Mouse (Mus musculus) MEL (cell line): ENCODE results near the gene Egf. TPM values are rescaled to one million over a fixed set of nuclear protein-coding genes. Genes with fewer than 3 reads are reported as not detected.
"Not testable (repeated sequence)": the region's sequence is repeated elsewhere in the genome, so short reads cannot be mapped to it uniquely, and the experiment has no call there.

Source experiments
- DNase-seq: peaks from one replicate; pipeline ENCODE4 v3.0.0; 2011; ENCODE audit warnings: low read depth, low spot score
- H3K27ac ChIP-seq: 2 replicates; pipeline ENCODE4 v1.5.1; 2012; ENCODE audit warnings: low read depth, mild to moderate bottlenecking, control low read depth, low read length, moderate library complexity; ENCODE audit not compliant: control insufficient read depth
- H3K27me3 ChIP-seq, 2 experiments: fragments of 150-350 bp in 1 of 2; sonication (generic) in 1 of 2; 2 replicates each; pipeline ENCODE4 v1.6.1; 2012; ENCODE audit warnings: low read length in 2 of 2, mild to moderate bottlenecking in 2 of 2, improper control_type of control experiment in 1 of 2, moderate library complexity in 1 of 2; ENCODE audit not compliant: insufficient read depth in 2 of 2, control insufficient read depth in 1 of 2
- H3K36me3 ChIP-seq, 2 experiments: 2 replicates each; pipeline ENCODE4 v1.6.1; 2012 to 2014; ENCODE audit warnings: low read length in 2 of 2, improper control_type of control experiment in 1 of 2, inconsistent platforms in 1 of 2, mild to moderate bottlenecking in 1 of 2; ENCODE audit not compliant: insufficient read depth in 2 of 2, control insufficient read depth in 1 of 2
- H3K4me1 ChIP-seq, 2 experiments: fragments of 150-350 bp in 1 of 2; sonication (generic) in 1 of 2; 2 replicates each; pipeline ENCODE4 v1.6.1; 2012; ENCODE audit warnings: low read length in 2 of 2, improper control_type of control experiment in 1 of 2, mild to moderate bottlenecking in 1 of 2; ENCODE audit not compliant: insufficient read depth in 2 of 2, control insufficient read depth in 1 of 2
- H3K4me3 ChIP-seq, 2 experiments: fragments of 150-350 bp in 1 of 2; sonication (generic) in 1 of 2; 2 replicates each; pipeline ENCODE4 v1.5.1; 2012; ENCODE audit warnings: low read depth in 2 of 2, low read length in 2 of 2, mild to moderate bottlenecking in 2 of 2, moderate library complexity in 2 of 2, control low read depth in 1 of 2, improper control_type of control experiment in 1 of 2; ENCODE audit not compliant: control insufficient read depth in 1 of 2, insufficient read depth in 1 of 2
- H3K79me2 ChIP-seq: 2 replicates; pipeline ENCODE4 v1.6.1; 2012; ENCODE audit warnings: mild to moderate bottlenecking, low read length, moderate library complexity; ENCODE audit not compliant: control insufficient read depth, poor library complexity, insufficient read depth
- H3K9ac ChIP-seq: 2 replicates; pipeline ENCODE4 v1.6.1; 2012; ENCODE audit warnings: low read depth, mild to moderate bottlenecking, control low read depth, low read length, moderate library complexity; ENCODE audit not compliant: control insufficient read depth, poor library complexity, severe bottlenecking
- H3K9me3 ChIP-seq: fragments of 150-350 bp; sonication (generic); replicated peaks from 2 replicates; pipeline ENCODE4 v1.6.1; 2012; ENCODE audit warnings: mild to moderate bottlenecking, low read length, improper control_type of control experiment, moderate library complexity; ENCODE audit not compliant: insufficient read depth
- BHLHE40 ChIP-seq: IDR thresholded peaks from 2 replicates; pipeline ENCODE4 v1.6.1; 2012; ENCODE audit warnings: low read depth, mild to moderate bottlenecking, inconsistent platforms, low read length, improper control_type of control experiment, borderline replicate concordance
- CHD2 ChIP-seq: IDR thresholded peaks from 2 replicates; pipeline ENCODE4 v1.6.1; 2011; ENCODE audit warnings: low read length, improper control_type of control experiment
- E2F4 ChIP-seq: IDR thresholded peaks from 2 replicates; pipeline ENCODE4 v1.6.1; 2011; ENCODE audit warnings: low read depth, low read length, improper control_type of control experiment, borderline replicate concordance
- GABPA ChIP-seq: IDR thresholded peaks from 2 replicates; pipeline ENCODE4 v1.6.1; 2012; ENCODE audit warnings: low read depth, mild to moderate bottlenecking, inconsistent platforms, low read length, improper control_type of control experiment, moderate library complexity
- GATA1 ChIP-seq: IDR thresholded peaks from 2 replicates; pipeline ENCODE4 v1.6.1; 2011; ENCODE audit warnings: low read depth, low read length, improper control_type of control experiment
- JUND ChIP-seq: IDR thresholded peaks from 2 replicates; pipeline ENCODE4 v1.6.1; 2011; ENCODE audit warnings: low read depth, mild to moderate bottlenecking, improper control_type of control experiment, low read length
- KAT2A ChIP-seq: conservative IDR thresholded peaks from 2 replicates; pipeline ENCODE4 v1.6.1; 2012; ENCODE audit warnings: low read depth, low read length, improper control_type of control experiment, inconsistent platforms
- MAZ ChIP-seq: IDR thresholded peaks from 2 replicates; pipeline ENCODE4 v1.6.1; 2012; ENCODE audit warnings: low read depth, mild to moderate bottlenecking, inconsistent platforms, low read length, improper control_type of control experiment
- MEF2A ChIP-seq: IDR thresholded peaks from 2 replicates; pipeline ENCODE4 v1.6.1; 2014; ENCODE audit warnings: low read depth, mild to moderate bottlenecking, inconsistent platforms, low read length, improper control_type of control experiment; ENCODE audit not compliant: poor library complexity, insufficient replicate concordance, severe bottlenecking; ENCODE audit errors: extremely low read depth
- MXI1 ChIP-seq: IDR thresholded peaks from 2 replicates; pipeline ENCODE4 v1.6.1; 2011; ENCODE audit warnings: mild to moderate bottlenecking, low read depth, low read length, improper control_type of control experiment
- NELFE ChIP-seq: IDR thresholded peaks from 2 replicates; pipeline ENCODE4 v1.6.1; 2011; ENCODE audit warnings: low read depth, low read length, improper control_type of control experiment
- NRF1 ChIP-seq: IDR thresholded peaks from 2 replicates; pipeline ENCODE4 v1.6.1; 2014; ENCODE audit warnings: low read depth, mild to moderate bottlenecking, inconsistent platforms, low read length, improper control_type of control experiment, moderate library complexity; ENCODE audit not compliant: poor library complexity, insufficient read depth, severe bottlenecking
- POLR2A ChIP-seq, 2 experiments: IDR thresholded peaks; 2 replicates each; pipeline ENCODE4 v1.6.1; 2011 to 2012; ENCODE audit warnings: low read length in 2 of 2, mild to moderate bottlenecking in 2 of 2, control low read depth in 1 of 2, improper control_type of control experiment in 1 of 2, low read depth in 1 of 2, moderate library complexity in 1 of 2; ENCODE audit not compliant: control insufficient read depth in 1 of 2, insufficient read depth in 1 of 2, poor library complexity in 1 of 2
- POLR2AphosphoS5 ChIP-seq: IDR thresholded peaks from 2 replicates; pipeline ENCODE4 v1.6.1; 2012; ENCODE audit warnings: low read depth, borderline replicate concordance, mild to moderate bottlenecking, inconsistent platforms, low read length, moderate library complexity, mixed read lengths
- RAD21 ChIP-seq: IDR thresholded peaks from 2 replicates; pipeline ENCODE4 v1.6.1; 2011; ENCODE audit warnings: mild to moderate bottlenecking, low read depth, low read length, improper control_type of control experiment
- SIN3A ChIP-seq: IDR thresholded peaks from 2 replicates; pipeline ENCODE4 v1.6.1; 2012; ENCODE audit warnings: low read length, improper control_type of control experiment, inconsistent platforms
- SMC3 ChIP-seq: IDR thresholded peaks from 2 replicates; pipeline ENCODE4 v1.6.1; 2011; ENCODE audit warnings: low read depth, low read length, improper control_type of control experiment
- TBP ChIP-seq: IDR thresholded peaks from 2 replicates; pipeline ENCODE4 v1.8.0; 2011; ENCODE audit warnings: low read depth, low read length, improper control_type of control experiment
- UBTF ChIP-seq: IDR thresholded peaks from 2 replicates; pipeline ENCODE4 v1.6.1; 2012; ENCODE audit warnings: low read depth, mild to moderate bottlenecking, inconsistent platforms, low read length, improper control_type of control experiment, moderate library complexity, borderline replicate concordance; ENCODE audit not compliant: insufficient read depth
- USF1 ChIP-seq: IDR thresholded peaks from 2 replicates; pipeline ENCODE4 v1.6.1; 2014; ENCODE audit warnings: low read depth, mild to moderate bottlenecking, inconsistent platforms, low read length, improper control_type of control experiment, moderate library complexity
- polyA plus RNA-seq, 2 experiments: library from polyadenylated mRNA; stranded (reverse) in 1 of 2; unstranded in 1 of 2; fragments of >175 nt in 1 of 2; fragments of >200 nt in 1 of 2; gene quantifications; 2 replicates each; pipeline versions ENCODE4 v1.2.1 to v1.2.4; 2012; ENCODE audit warnings: low replicate concordance in 2 of 2, low read depth in 1 of 2; ENCODE audit not compliant: insufficient read length in 2 of 2, insufficient read depth in 1 of 2, missing spikeins in 1 of 2
- total RNA-seq: library from RNA; depleted of rRNA; stranded (reverse); fragments of 300-350 nt; gene quantifications from 2 replicates; pipeline ENCODE4 v1.2.3, GENCODE M21; 2012

Gene Egf
- total and polyA plus RNA-seq, 3 experiments: 1.5 to 3.1 TPM; not detected in 1

GRCm38 (mm10) chr3:129766971-129767794, 12.1 kb upstream of the Egf start:
- no peak for TF ChIP-seq NRF1
- no peak for TF ChIP-seq BHLHE40
- no peak for TF ChIP-seq MAZ
- TF ChIP-seq E2F4: no peak
- TF ChIP-seq NELFE: no peak
- no peak for TF ChIP-seq SMC3
- TF ChIP-seq KAT2A: no peak
- no peak for TF ChIP-seq RAD21
- TF ChIP-seq SIN3A: no peak
- TF ChIP-seq JUND: no peak
- no peak for TF ChIP-seq UBTF
- H3K4me1 ChIP-seq: no peaks in the 10 kb centered on the region

GRCm38 (mm10) chr3:129766106-129766505, 11.0 kb upstream of the Egf start:
- no peaks in the 10 kb centered on the region for H3K4me1 ChIP-seq
- DNase-seq: no peak
- no peak overlapping the region for H3K27ac ChIP-seq
- H3K4me3 ChIP-seq: no peak overlapping the region
- no peaks in the 10 kb centered on the region for H3K36me3 ChIP-seq
- no peak overlapping the region for H3K9ac ChIP-seq
- peaks cover 0 to 8% of the 10 kb centered on the region in 2 experiments; a peak in 2 of 4 replicates for H3K27me3 ChIP-seq
- H3K79me2 ChIP-seq: no peaks in the 10 kb centered on the region
- H3K9me3 ChIP-seq: no peaks in the 10 kb centered on the region
- no peak for TF ChIP-seq POLR2A (IDR thresholded peaks at IDR 0.05; ENCODE audit: control insufficient read depth in 1 of 2, insufficient read depth in 1 of 2, low read depth in 1 of 2, low read length in 2 of 2, poor library complexity in 1 of 2)
- TF ChIP-seq USF1: no peak
- TF ChIP-seq MXI1: no peak
- no peak for TF ChIP-seq POLR2AphosphoS5
- TF ChIP-seq GATA1: no peak
- TF ChIP-seq UBTF: no peak
- TF ChIP-seq MEF2A: no peak
- no peak for TF ChIP-seq TBP
- no peak for TF ChIP-seq KAT2A
- TF ChIP-seq CHD2: no peak
- no peak for TF ChIP-seq GABPA
- no peak for TF ChIP-seq SIN3A
- TF ChIP-seq NELFE: no peak
- TF ChIP-seq, all 39 proteins: peak for 0

More at GRCm38 (mm10) chr3:129766971-129767794, 12.1 kb upstream of the Egf start:
- H3K27ac ChIP-seq: no peak overlapping the region
- no peak for DNase-seq
- H3K9me3 ChIP-seq: no peaks in the 10 kb centered on the region
- H3K79me2 ChIP-seq: no peaks in the 10 kb centered on the region
- H3K36me3 ChIP-seq: no peaks in the 10 kb centered on the region
- no peak overlapping the region for H3K4me3 ChIP-seq
- H3K9ac ChIP-seq: no peak overlapping the region
- peaks cover 0 to 8% of the 10 kb centered on the region in 2 experiments; a peak in 2 of 4 replicates for H3K27me3 ChIP-seq

- not testable (repeated sequence) for H3K27me3 ChIP-seq, H3K9ac ChIP-seq, H3K27ac ChIP-seq, DNase-seq, H3K79me2 ChIP-seq, H3K9me3 ChIP-seq, H3K4me1 ChIP-seq, H3K36me3 ChIP-seq, H3K4me3 ChIP-seq
Measured at GRCm38 (mm10) chr3:129757599-129757998, 2.5 kb upstream of the Egf start.
